Mouse (Mus musculus): ENCODE measurements at regions not wholly inside any gene's neighbourhood (a gene's known extent, or its start where the extent isn't known, plus 50 kb on each side); places are given as distances from the start of the nearest gene placed in this dataset.

DNA sequence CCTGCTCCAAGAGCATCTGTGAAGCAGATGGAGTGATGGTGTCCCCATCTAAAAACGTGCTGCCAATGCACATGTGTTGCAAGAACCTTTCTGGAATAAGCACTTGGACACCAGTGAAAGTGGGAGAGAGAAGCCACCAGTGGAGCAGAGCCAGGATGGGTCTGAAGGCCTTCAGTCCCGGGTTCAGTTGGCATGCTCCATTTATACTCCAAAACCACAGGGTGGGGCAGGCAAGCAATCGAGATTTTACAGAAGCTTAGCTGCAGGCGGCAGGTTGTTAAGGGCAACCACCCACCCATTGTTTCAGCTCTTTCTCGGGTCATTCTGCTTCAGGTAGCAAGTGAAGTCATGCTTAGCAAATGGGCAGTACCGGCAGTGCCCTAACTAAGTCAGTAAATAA, 51.8 kb upstream of the Sv2b start:
- Histone ChIP-seq H3K9ac (ENCODE audit: low read depth, low read length) (no peak overlapping the region), H3K27me3 (ENCODE audit: control insufficient read depth, insufficient read depth, low read length) (no peaks in the 10 kb centered on the region), H3K36me3 (ENCODE audit: control insufficient read depth, insufficient read depth, low read length) (no peaks in the 10 kb centered on the region), H3K9me3 (ENCODE audit: control insufficient read depth, low read length) (no peaks in the 10 kb centered on the region), H3K27ac (ENCODE audit: low read depth, low read length) (no peak overlapping the region), H3K4me2 (replicated peaks; ENCODE audit: low read depth, low read length) (no peak overlapping the region), H3K4me3 (ENCODE audit: low read depth, low read length) (no peak overlapping the region), H3K4me1 (replicated peaks; ENCODE audit: control insufficient read depth, insufficient read depth, low read length) (no peaks in the 10 kb centered on the region)
- ATAC-seq (ENCODE audit: low FRiP score) (no peak), DNase-seq (ENCODE audit: low spot score) (no peak)
- 27% methylated on average over 6 of the region's 6 CpGs for WGBS

DNA sequence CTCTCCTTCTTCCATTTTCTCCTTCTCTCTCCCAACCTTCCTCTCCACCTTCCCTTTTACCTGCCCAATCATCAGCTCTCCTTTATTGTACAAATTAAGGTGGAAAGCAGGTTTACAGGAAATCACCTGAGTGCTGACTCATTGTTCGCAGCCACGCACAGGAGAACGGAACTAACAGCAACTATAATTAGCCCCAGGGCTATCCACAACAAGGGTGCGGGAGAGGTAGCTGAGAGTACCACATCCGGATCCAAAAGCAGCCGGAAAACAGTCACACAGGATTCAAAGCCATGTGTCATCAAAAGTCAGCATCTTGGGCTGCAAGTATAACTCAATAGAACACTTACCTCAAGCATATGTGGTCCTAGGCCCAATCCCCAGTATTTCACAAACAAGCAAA, 53.5 kb upstream of the Sv2b start:
- no peaks in the 10 kb centered on the region for H3K9me3 ChIP-seq (ENCODE audit: control insufficient read depth, low read length)
- no peaks in the 10 kb centered on the region for H3K4me1 ChIP-seq (replicated peaks; ENCODE audit: control insufficient read depth, insufficient read depth, low read length)
- whole genome bisulfite sequencing, result 97% methylated on average over 6 of the region's 6 CpGs
- no peak overlapping the region for H3K4me3 ChIP-seq (ENCODE audit: low read depth, low read length)
- DNase-seq (ENCODE audit: low spot score) (no peak), ATAC-seq (ENCODE audit: low FRiP score) (no peak)
- no peak overlapping the region for H3K9ac ChIP-seq (ENCODE audit: low read depth, low read length)
- no peak overlapping the region for H3K27ac ChIP-seq (ENCODE audit: low read depth, low read length)
- no peaks in the 10 kb centered on the region for H3K36me3 ChIP-seq (ENCODE audit: control insufficient read depth, insufficient read depth, low read length)
- no peak overlapping the region for H3K4me2 ChIP-seq (replicated peaks; ENCODE audit: low read depth, low read length)
- H3K27me3 ChIP-seq (ENCODE audit: control insufficient read depth, insufficient read depth, low read length), result no peaks in the 10 kb centered on the region

DNA sequence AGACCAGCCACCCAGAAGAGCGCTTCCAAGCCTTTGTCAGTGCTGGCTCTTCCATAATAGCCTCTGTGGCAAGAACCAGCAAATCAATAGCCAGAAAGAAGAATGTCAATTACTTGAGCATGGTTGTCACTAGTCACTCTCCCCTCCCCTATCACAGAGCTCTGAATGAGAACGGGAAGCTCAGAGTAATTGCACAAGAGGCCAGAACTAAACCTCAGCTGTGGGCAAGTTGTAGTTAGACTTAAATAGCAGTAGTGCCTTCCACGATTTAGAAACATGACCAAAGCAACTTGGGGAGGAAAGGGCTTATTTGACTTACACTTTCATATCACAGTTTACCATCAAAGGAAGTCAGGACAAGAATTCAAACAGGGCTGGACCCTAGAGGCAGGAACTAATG, 56.4 kb upstream of the Sv2b start:
- Histone ChIP-seq H3K9me3 (ENCODE audit: control insufficient read depth, low read length) (no peaks in the 10 kb centered on the region), H3K27me3 (ENCODE audit: control insufficient read depth, insufficient read depth, low read length) (no peaks in the 10 kb centered on the region), H3K27ac (ENCODE audit: low read depth, low read length) (no peak overlapping the region), H3K9ac (ENCODE audit: low read depth, low read length) (no peak overlapping the region), H3K4me1 (replicated peaks; ENCODE audit: control insufficient read depth, insufficient read depth, low read length) (no peaks in the 10 kb centered on the region), H3K4me2 (replicated peaks; ENCODE audit: low read depth, low read length) (no peak overlapping the region), H3K36me3 (ENCODE audit: control insufficient read depth, insufficient read depth, low read length) (no peaks in the 10 kb centered on the region), H3K4me3 (ENCODE audit: low read depth, low read length) (no peak overlapping the region)
- DNase-seq (ENCODE audit: low spot score) (peak; percentile 10), ATAC-seq (ENCODE audit: low FRiP score) (no peak)
- WGBS, result 55% methylated on average over 3 of the region's 3 CpGs

DNA sequence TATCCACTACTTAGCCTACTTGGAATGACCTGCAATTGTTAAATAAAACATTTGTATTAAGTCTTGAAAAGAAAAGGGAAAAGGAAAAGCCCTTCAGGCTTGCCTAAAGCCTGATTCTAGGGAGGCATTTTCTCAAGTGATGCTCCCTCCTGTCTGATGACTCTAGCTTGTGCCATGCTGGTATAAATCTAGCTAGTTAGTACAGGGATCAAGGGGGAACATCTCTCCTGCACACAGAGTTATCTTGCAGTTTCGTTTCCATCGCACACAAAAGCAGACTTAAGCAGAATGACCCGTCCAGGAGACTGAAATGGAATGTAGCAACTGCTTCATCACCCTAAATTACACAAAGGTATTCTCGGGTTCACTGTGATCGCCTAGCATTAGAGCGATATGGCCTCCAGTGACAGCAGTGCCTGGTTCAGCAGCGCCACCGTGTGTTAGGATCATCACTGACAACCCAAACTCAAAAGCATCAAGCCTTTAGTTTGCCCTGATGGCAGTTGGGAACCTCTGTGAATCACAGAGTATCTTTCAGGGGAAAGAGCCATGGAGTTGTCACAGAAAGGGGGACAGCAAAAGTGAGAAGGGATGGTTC, 57.3 kb upstream of the Sv2b start:
- H3K27ac ChIP-seq (ENCODE audit: low read depth, low read length), result no peak overlapping the region
- ATAC-seq (ENCODE audit: low FRiP score), result no peak
- WGBS, result 7% methylated on average over 8 of the region's 8 CpGs
- no peaks in the 10 kb centered on the region for H3K27me3 ChIP-seq (ENCODE audit: control insufficient read depth, insufficient read depth, low read length)
- H3K9me3 ChIP-seq (ENCODE audit: control insufficient read depth, low read length), result no peaks in the 10 kb centered on the region
- no peaks in the 10 kb centered on the region for H3K4me1 ChIP-seq (replicated peaks; ENCODE audit: control insufficient read depth, insufficient read depth, low read length)
- DNase-seq (ENCODE audit: low spot score), result peak; percentile 89
- no peak overlapping the region for H3K9ac ChIP-seq (ENCODE audit: low read depth, low read length)
- H3K36me3 ChIP-seq (ENCODE audit: control insufficient read depth, insufficient read depth, low read length), result no peaks in the 10 kb centered on the region
- no peak overlapping the region for H3K4me3 ChIP-seq (ENCODE audit: low read depth, low read length)
- H3K4me2 ChIP-seq (replicated peaks; ENCODE audit: low read depth, low read length), result no peak overlapping the region

DNA sequence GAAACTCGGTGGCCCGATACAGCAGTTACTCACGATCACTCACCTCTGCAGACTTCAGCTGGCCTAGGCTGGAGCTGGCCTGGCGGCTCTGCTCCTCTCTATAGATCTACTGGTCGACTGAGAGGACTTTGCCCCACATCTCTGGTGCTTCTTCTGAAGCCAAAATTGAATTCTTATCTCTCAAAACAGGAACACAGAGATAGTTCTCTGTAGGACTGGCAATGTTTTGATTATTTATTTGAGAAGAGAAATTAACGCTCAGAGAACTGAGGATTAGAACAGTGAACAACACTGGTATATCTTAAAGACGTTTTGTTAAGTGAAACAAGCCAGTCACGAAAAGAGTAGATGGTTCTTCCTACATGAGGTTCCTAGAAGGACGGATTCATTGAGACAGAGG, 59.3 kb upstream of the Sv2b start:
- Histone ChIP-seq H3K4me3 (ENCODE audit: low read depth, low read length) (no peak overlapping the region), H3K4me1 (replicated peaks; ENCODE audit: control insufficient read depth, insufficient read depth, low read length) (no peaks in the 10 kb centered on the region), H3K27ac (ENCODE audit: low read depth, low read length) (no peak overlapping the region), H3K27me3 (ENCODE audit: control insufficient read depth, insufficient read depth, low read length) (no peaks in the 10 kb centered on the region), H3K9me3 (ENCODE audit: control insufficient read depth, low read length) (no peaks in the 10 kb centered on the region), H3K36me3 (ENCODE audit: control insufficient read depth, insufficient read depth, low read length) (no peaks in the 10 kb centered on the region), H3K4me2 (replicated peaks; ENCODE audit: low read depth, low read length) (no peak overlapping the region), H3K9ac (ENCODE audit: low read depth, low read length) (no peak overlapping the region)
- ATAC-seq (ENCODE audit: low FRiP score) (no peak), DNase-seq (ENCODE audit: low spot score) (no peak)
- WGBS, result 81% methylated on average over 9 of the region's 9 CpGs

DNA sequence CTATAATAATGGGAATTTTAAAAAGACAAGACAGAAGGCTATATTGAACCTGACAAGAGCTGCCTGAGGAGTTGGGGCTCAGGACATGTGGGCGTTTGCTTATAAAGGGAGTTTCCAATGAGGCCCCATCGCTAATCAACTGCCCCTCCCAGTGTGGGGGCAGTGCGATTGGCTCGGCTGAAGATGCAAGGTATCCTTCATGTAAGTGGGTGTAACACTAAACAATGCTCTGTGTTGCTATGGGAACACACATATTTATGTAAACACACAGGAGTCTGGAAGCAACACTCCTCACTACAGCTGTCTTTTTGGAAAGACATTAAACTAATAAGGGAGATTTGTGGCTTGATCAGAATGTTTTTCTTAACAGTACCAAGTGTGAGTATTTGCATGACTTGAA, 60.3 kb upstream of the Sv2b start:
- H3K27me3 ChIP-seq (ENCODE audit: control insufficient read depth, insufficient read depth, low read length), result no peaks in the 10 kb centered on the region
- no peak overlapping the region for H3K9ac ChIP-seq (ENCODE audit: low read depth, low read length)
- no peak overlapping the region for H3K4me3 ChIP-seq (ENCODE audit: low read depth, low read length)
- no peak overlapping the region for H3K27ac ChIP-seq (ENCODE audit: low read depth, low read length)
- H3K4me2 ChIP-seq (replicated peaks; ENCODE audit: low read depth, low read length), result no peak overlapping the region
- ATAC-seq (ENCODE audit: low FRiP score), result no peak
- 58% methylated on average over 4 of the region's 4 CpGs for WGBS
- H3K4me1 ChIP-seq (replicated peaks; ENCODE audit: control insufficient read depth, insufficient read depth, low read length), result no peaks in the 10 kb centered on the region
- no peaks in the 10 kb centered on the region for H3K9me3 ChIP-seq (ENCODE audit: control insufficient read depth, low read length)
- DNase-seq (ENCODE audit: low spot score), result no peak
- no peaks in the 10 kb centered on the region for H3K36me3 ChIP-seq (ENCODE audit: control insufficient read depth, insufficient read depth, low read length)

DNA sequence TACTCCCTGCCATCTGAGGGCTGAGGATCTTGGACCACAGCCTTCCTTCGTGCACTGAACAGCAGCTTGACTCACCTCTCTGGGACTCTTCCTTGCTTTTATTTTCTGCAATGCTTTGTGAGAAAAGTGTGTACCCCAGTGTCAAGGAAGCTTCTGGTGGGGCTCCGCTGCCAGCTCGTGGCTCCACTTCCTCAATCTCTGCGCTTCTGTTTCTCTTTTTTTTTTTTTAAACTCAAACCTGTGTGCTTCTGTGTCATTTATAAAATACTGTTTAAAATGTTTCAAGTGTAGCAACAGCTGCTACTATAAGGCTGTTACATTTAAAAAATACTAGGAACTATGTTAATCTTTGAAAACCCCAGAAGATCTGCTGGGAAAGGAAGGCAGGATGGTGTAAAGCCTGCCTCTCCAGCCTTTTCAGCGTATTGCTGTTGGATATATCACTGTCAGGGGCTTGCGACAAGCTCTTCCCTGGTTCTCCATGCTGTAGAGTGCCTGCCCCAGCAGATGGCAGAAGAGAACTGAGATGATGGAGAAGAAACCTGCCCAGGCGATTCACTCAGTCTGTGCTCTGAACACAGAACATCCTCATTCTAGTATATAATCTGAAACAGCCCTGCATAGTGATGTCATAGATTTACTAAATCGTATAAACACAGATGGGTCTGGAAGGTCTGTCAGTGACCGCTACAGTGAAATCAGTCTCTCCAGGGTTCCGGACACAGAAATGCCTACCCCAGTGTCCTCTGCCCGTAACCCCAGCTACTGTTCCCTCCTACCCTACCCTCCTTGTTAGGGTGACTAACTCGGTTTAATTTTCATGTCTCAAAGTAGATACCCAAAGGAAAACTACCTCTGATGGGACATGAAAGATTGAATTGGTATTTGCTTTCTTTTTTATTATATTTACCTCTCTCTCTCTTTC, 61.8 kb upstream of the Sv2b start:
- H3K27me3 ChIP-seq (ENCODE audit: control insufficient read depth, insufficient read depth, low read length), result no peaks in the 10 kb centered on the region
- no peak overlapping the region for H3K4me2 ChIP-seq (replicated peaks; ENCODE audit: low read depth, low read length)
- H3K9me3 ChIP-seq (ENCODE audit: control insufficient read depth, low read length), result no peaks in the 10 kb centered on the region
- H3K36me3 ChIP-seq (ENCODE audit: control insufficient read depth, insufficient read depth, low read length), result no peaks in the 10 kb centered on the region
- 59% methylated on average over 12 of the region's 12 CpGs for WGBS
- H3K27ac ChIP-seq (ENCODE audit: low read depth, low read length), result no peak overlapping the region
- H3K4me1 ChIP-seq (replicated peaks; ENCODE audit: control insufficient read depth, insufficient read depth, low read length), result no peaks in the 10 kb centered on the region
- DNase-seq (ENCODE audit: low spot score), result peak; percentile 75
- H3K9ac ChIP-seq (ENCODE audit: low read depth, low read length), result no peak overlapping the region
- H3K4me3 ChIP-seq (ENCODE audit: low read depth, low read length), result no peak overlapping the region
- ATAC-seq (ENCODE audit: low FRiP score), result no peak

DNA sequence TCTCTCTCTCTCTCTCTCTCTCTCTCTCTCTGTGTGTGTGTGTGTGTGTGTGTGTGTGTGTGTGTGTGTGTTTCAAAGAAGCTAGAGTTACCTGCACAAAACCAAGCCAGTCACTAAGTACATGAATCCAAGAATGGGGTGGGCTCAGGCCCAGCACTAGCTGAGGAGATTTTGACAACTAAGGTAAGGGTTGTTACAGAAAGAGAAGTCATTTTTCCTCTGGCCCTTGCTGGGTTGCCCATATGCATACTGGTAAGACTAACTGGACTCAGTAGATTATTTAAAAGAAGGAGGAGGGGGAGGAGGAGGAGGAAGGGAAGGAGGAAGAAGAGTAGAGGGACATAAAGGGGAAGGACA, 62.4 kb upstream of the Sv2b start:
- ATAC-seq (ENCODE audit: low FRiP score) (no peak), DNase-seq (ENCODE audit: low spot score) (no peak)
- Histone ChIP-seq H3K9me3 (ENCODE audit: control insufficient read depth, low read length) (no peaks in the 10 kb centered on the region), H3K4me3 (ENCODE audit: low read depth, low read length) (no peak overlapping the region), H3K36me3 (ENCODE audit: control insufficient read depth, insufficient read depth, low read length) (no peaks in the 10 kb centered on the region), H3K9ac (ENCODE audit: low read depth, low read length) (no peak overlapping the region), H3K27me3 (ENCODE audit: control insufficient read depth, insufficient read depth, low read length) (no peaks in the 10 kb centered on the region), H3K4me1 (replicated peaks; ENCODE audit: control insufficient read depth, insufficient read depth, low read length) (no peaks in the 10 kb centered on the region), H3K4me2 (replicated peaks; ENCODE audit: low read depth, low read length) (no peak overlapping the region), H3K27ac (ENCODE audit: low read depth, low read length) (no peak overlapping the region)

DNA sequence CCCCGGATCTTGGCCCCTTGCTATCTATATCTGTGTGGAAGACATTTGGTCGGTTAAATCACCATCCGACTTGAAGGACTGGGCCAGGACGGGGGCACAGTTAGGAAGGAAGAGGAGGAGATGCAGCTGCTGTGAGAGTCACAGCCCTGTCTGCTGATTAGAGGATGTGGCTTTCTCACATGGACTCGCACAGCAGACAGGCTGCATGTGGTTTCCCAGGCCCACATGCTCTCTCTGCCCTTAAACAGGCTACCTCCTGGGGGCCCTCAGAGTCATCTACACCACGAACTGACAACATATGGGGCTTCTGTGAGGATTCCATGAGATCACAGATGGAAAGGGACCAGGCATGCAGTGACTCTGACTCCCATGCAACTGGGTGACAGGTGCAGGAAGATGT, 62.9 kb upstream of the Sv2b start:
- Histone ChIP-seq H3K27ac (ENCODE audit: low read depth, low read length) (no peak overlapping the region), H3K9ac (ENCODE audit: low read depth, low read length) (no peak overlapping the region), H3K4me2 (replicated peaks; ENCODE audit: low read depth, low read length) (no peak overlapping the region), H3K9me3 (ENCODE audit: control insufficient read depth, low read length) (no peaks in the 10 kb centered on the region), H3K27me3 (ENCODE audit: control insufficient read depth, insufficient read depth, low read length) (no peaks in the 10 kb centered on the region), H3K4me3 (ENCODE audit: low read depth, low read length) (no peak overlapping the region), H3K4me1 (replicated peaks; ENCODE audit: control insufficient read depth, insufficient read depth, low read length) (no peaks in the 10 kb centered on the region), H3K36me3 (ENCODE audit: control insufficient read depth, insufficient read depth, low read length) (no peaks in the 10 kb centered on the region)
- 57% methylated on average over 6 of the region's 6 CpGs for WGBS
- DNase-seq (ENCODE audit: low spot score) (no peak), ATAC-seq (ENCODE audit: low FRiP score) (no peak)
